Mouse (Mus musculus) ovary, adult 10 weeks (tissue): Measurements from ENCODE around the gene Nucks1. TPM values are rescaled to one million over a fixed set of nuclear protein-coding genes. Genes with fewer than 3 reads are reported as not detected.

Experiments
- polyA plus RNA-seq: library from polyadenylated mRNA; stranded (reverse); fragments of 350-450 nt; fragmentation: Illumina TruSeq; extraction: RNeasy Lipid Tissue Mini Kit (QIAGEN cat#74804); gene quantifications from one replicate; pipeline ENCODE4 v1.2.3, GENCODE M21; 2014

Nucks1 gene
- 217 TPM for polyA plus RNA-seq

GRCm38 (mm10) chr1:131910001-131910648 lies at the start of gene Nucks1:
Nucks1 (plus strand) TSS chr1:131910534.

DNA sequence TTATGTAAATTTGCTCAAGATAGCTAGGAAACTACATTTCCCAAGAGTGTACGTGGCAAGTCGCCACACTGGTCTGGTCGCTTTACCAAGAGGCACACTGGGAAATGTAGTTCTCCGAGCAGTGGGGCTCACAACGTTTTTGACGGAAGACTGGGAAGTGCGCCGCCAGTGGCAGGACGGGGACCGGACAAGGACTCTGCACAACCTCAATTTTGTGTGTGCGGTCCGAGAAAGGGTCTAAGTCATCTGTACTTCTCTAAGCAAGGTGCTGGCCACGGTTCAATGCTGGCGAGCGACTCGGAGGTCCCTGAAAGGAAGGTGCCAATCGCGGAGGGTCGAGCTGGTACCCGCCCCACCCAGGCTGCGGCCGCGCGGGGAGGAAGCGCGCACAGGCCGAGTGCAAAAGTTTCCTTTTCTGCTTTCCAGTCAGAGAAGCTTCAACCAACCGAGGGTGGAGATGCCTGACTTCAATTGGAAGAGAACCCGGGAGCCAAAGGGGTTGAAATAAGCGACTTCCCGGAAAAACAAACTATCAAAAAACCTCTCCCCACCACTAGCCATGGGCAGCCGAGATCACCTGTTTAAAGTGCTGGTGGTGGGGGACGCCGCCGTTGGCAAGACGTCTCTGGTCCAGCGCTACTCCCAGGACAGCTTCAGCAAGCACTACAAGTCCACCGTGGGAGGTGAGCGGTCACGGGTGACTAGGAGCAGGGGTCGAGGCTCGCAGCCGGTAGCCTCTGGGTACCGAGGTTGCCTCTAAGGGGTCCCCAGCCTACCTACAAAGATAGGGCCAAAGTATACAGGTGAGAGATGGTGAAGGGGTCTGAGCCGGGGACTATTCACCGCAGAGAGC lies 43.0 kb upstream of the Nucks1 start, which contains the start of gene Rab29:
Rab29 (plus strand) TSS at position 132 of the 853 bp plus-strand sequence.

DNA sequence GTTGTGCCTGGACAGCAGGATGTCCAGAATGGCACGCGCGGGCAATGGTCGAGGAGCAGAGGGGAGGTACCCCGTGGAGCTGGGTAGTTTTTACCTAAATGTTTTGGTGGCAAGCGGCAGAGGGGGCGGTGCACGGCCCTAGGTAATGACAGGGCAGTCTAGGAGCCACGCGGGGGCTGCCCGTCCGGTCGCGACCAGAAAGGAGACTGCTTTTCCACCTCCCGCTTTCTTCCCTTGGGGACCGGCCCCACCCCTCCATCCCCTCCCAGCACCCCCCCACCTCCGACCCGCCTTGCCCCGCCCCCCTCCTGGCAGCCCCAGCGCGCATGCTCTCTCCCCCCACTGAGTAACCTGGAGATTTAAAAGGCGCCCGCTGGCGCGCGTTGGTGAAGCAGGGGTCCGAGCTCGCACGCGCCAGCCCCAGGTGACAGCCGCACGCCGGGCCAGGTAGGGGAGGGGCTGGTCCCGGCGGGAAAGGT lies 52.3 kb downstream of the Nucks1 start, which contains the start of gene Slc45a3:
Slc45a3 (plus strand) TSS at position 362 of the 479 bp plus-strand sequence.

Other genes with a start within 250 kb of the Nucks1 start
- gene Rab7b, start 221.8 kb upstream of the Nucks1 start, polyA plus RNA-seq = 11.9 TPM
- 0.54 TPM for gene Slc26a9, start 166.5 kb upstream of the Nucks1 start, polyA plus RNA-seq
- 2.8 TPM for gene Pm20d1, start 113.2 kb upstream of the Nucks1 start, polyA plus RNA-seq
- 23.7 TPM for gene Slc41a1, start 83.0 kb upstream of the Nucks1 start, polyA plus RNA-seq
- 3.7 TPM for gene Rab29, start 43.3 kb upstream of the Nucks1 start, polyA plus RNA-seq
- 14.2 TPM for gene Slc45a3, start 52.4 kb downstream of the Nucks1 start, polyA plus RNA-seq
- gene Elk4, start 97.1 kb downstream of the Nucks1 start, polyA plus RNA-seq = 29.4 TPM
- gene Mfsd4a, start 157.5 kb downstream of the Nucks1 start, polyA plus RNA-seq = 3.8 TPM
- 0.23 TPM for gene Cdk18, start 229.2 kb downstream of the Nucks1 start, polyA plus RNA-seq